Mouse (Mus musculus): ENCODE measurements around the gene Sh3d19.

Sh3d19 gene

GRCm38 (mm10) chr3:86134939-86135638 lies 164.2 kb downstream of the Sh3d19 start:
- in situ Hi-C loops (cut with MboI; ENCODE audit: low sequenced_read_pairs), result no loop called here

DNA sequence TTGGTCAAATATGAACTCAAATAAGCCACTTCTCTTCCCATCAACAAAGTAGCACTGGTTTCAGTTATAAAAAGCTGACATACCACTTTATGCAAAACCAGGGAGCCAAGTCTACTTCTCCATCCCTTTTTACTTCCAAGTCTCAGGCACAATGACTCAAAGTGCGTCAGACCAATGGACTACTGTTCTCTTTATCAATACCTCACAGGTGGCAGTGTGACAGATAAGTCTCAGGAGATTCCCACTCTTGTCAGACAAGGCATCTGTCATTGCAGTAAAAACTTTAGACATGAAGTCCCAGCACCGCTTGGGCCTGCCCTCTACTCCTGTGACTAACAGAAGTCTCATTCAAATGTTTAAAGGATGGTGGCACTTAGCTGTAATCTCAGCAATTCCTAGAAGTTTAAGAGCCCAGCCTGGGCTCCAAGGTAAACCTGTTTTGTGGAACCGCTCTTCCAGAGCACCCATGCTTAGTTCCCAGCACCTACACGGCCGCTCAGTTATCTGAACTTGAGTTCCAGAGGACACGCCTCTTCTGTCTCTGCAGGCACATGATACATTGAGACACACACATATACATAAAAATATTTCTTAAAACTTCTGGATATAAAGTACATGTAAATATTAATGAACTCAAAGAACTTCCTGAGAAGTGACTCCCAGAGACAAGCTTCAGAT lies 165.1 kb downstream of the Sh3d19 start:
- in situ Hi-C loops (cut with MboI; ENCODE audit: low sequenced_read_pairs), result no loop called here

DNA sequence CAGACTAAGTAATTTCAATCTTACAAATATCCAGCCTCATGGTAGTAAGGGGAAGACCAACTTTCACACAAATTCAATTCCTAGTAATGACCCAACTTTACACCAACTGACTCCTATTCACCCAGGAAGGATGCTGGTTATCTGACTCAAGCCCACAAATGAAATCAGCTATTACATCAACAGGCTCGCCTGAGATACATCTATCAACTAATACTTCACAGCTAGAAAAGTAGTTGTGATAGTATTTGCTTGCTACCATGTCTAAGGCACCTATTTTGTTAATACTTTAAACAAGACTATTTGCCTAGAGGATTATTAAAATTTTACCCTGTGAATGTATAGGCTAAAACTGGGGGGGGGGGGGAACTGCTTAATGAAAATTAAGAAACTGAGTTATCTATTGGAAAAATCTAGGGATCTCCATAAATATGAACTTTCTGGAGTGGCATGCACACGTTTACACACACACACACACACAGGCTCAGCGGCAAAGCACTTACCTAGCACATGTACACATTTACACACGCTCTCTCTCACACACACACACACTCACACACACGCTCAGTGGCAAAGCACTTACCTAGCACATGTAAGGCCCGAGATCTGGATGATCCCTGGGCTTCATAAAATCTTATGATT lies 166.1 kb downstream of the Sh3d19 start:
- in situ Hi-C loops (cut with MboI; ENCODE audit: low sequenced_read_pairs), result no loop called here

- in situ Hi-C loops (cut with MboI; ENCODE audit: low sequenced_read_pairs), result no loop called here
Observed at GRCm38 (mm10) chr3:86139660-86140059, 168.8 kb downstream of the Sh3d19 start.

DNA sequence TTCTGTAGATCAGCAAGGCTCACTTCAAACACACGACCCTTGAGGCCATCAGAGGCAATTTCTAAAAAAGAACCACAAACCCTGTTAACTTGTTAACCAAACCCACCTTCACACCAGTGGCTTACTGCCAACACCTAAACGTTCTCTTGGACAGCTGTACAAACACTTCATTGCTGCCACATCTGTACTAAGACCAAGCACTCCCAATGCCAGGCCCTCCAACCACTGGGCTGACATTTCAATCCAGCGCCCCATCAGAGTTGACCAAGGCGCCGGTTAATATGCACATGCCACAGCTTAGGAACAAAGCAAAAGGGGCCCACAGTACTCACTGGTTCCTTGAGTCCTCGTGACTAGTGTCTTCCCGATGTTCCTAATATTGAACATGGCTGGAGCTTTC lies 170.5 kb downstream of the Sh3d19 start:
- in situ Hi-C loops (cut with MboI; ENCODE audit: low sequenced_read_pairs), result no loop called here

- in situ Hi-C loops (cut with MboI; ENCODE audit: low sequenced_read_pairs), result no loop called here
Observed at GRCm38 (mm10) chr3:86141886-86142262, 171.0 kb downstream of the Sh3d19 start.

GRCm38 (mm10) chr3:86142263-86142933 lies 171.5 kb downstream of the Sh3d19 start, which contains the start of gene Rps3a1:
Rps3a1 (minus strand) TSS chr3:86142702.
- in situ Hi-C loops (cut with MboI; ENCODE audit: low sequenced_read_pairs), result no loop called here

- in situ Hi-C loops (cut with MboI; ENCODE audit: low sequenced_read_pairs), result no loop called here
Observed at GRCm38 (mm10) chr3:86142934-86143317, 172.0 kb downstream of the Sh3d19 start.

GRCm38 (mm10) chr3:86143343-86143742 lies 172.4 kb downstream of the Sh3d19 start:
- in situ Hi-C loops (cut with MboI; ENCODE audit: low sequenced_read_pairs), result no loop called here

- in situ Hi-C loops (cut with MboI; ENCODE audit: low sequenced_read_pairs), result no loop called here
Observed at GRCm38 (mm10) chr3:86149063-86149462, 178.2 kb downstream of the Sh3d19 start.

GRCm38 (mm10) chr3:86149521-86149920 lies 178.6 kb downstream of the Sh3d19 start:
- in situ Hi-C loops (cut with MboI; ENCODE audit: low sequenced_read_pairs), result no loop called here

- in situ Hi-C loops (cut with MboI; ENCODE audit: low sequenced_read_pairs), result no loop called here
Observed at GRCm38 (mm10) chr3:86168841-86169425, 198.0 kb downstream of the Sh3d19 start.

DNA sequence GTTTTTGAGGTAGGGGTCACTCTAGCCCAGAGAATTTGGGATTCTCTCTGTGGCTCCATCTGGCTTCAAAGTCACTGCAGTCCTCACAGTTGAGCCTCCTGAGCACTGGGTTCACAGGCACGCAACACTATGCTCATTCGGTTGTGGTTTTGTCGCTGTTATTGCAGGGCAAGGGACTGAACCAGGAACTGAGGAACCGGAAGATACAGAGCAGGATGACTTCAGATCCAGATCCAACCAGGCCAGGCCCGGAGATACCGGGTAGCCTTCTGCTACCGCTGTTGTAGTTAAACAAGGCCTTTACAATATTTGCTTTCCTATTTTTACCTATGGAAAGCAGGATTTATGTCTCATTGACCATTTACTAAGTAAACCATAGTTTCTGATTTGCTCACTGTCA lies 208.8 kb downstream of the Sh3d19 start:
- in situ Hi-C loops (cut with MboI; ENCODE audit: low sequenced_read_pairs), result no loop called here

All from CH12F3 (cell line).